Mouse (Mus musculus): ENCODE data around the gene Spen.

- TF ChIP-seq CTCF (IDR thresholded peaks at IDR 0.05; ENCODE audit: low read depth, low read length) = no peak
- TF ChIP-seq POLR2A (IDR thresholded peaks at IDR 0.05; ENCODE audit: borderline replicate concordance, low read depth, low read length) = no peak
Measured at GRCm38 (mm10) chr4:141426796-141427745, 111.3 kb downstream of the Spen start.
